Mouse (Mus musculus) ES-Bruce4 (cell line): ENCODE measurements around the gene Erlin1.

Source experiments
- CTCF ChIP-seq: IDR thresholded peaks from one replicate; pipeline ENCODE4 v1.8.1; 2011; ENCODE audit warnings: low read depth, low read length
- POLR2A ChIP-seq: IDR thresholded peaks from one replicate; pipeline ENCODE4 v1.8.1; 2011; ENCODE audit warnings: low read length; ENCODE audit not compliant: insufficient read depth

GRCm38 (mm10) chr19:44104393-44104792 lies 34.8 kb upstream of the Erlin1 start:
- TF ChIP-seq POLR2A (no peak), CTCF (no peak)
